Mouse (Mus musculus): Measurements from ENCODE around the gene Ngfr.

Gene Ngfr

DNA sequence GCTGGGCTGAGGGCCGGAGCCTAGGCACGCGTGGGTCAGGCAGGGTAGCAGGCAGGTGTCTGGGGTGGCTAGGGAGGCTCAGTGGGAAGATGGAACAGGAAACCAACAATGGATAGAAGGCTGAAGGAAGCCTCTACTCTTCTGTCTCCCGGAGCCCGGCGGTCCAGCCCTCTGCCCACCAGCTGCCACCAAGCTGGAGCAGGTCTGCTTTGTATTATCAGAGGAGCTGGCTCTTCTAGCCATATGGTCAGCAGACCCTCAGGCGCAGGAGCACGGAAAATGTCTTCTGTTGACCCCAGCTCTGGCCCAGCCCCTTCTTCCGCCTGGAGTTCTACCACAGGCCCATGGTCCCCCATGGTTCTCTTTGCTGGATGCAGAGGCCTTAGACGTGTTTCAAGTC, 22.2 kb downstream of the Ngfr start:
- no peak for DNase-seq (ENCODE audit: low read depth)

DNA sequence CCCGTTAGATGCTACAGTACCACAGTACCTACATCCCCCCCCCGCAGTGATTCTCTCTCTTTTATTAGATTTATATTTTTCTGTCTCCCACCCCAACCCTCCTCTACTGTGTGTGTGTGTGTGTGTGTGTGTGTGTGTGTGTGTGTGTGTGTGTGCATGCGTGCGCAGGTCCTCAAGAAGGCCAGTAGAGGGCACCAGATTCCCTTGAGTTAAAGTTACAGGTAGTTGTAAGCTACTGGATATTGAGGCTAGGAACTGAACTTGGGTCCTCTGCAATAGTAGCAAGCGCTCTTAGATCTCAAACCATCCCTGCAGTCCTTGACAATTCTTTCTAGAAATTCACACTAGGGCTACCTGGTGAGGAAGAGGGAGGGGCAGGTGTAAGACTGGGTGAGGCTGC, 23.7 kb downstream of the Ngfr start:
- DNase-seq (ENCODE audit: low read depth), result no peak

DNA sequence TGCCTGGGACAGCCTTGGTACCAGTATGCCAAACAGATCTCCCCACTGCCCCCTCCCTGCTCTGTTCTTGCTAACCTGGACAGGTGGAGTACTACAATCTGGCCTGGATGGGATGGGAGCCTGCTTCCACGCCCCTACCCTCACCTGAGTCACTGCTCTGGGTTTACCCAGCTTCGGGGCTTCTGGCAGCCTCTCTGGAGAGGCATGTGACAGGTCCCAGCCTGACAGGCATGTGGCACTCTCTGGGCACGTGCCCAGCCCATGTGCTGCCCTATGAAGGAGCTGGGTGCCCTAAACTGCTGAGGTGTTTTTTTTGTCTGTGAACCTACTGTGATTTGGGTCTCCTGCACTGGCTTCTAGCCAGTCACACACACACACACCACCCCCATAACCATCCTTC, 26.8 kb downstream of the Ngfr start:
- no peak for DNase-seq (ENCODE audit: low read depth)

DNA sequence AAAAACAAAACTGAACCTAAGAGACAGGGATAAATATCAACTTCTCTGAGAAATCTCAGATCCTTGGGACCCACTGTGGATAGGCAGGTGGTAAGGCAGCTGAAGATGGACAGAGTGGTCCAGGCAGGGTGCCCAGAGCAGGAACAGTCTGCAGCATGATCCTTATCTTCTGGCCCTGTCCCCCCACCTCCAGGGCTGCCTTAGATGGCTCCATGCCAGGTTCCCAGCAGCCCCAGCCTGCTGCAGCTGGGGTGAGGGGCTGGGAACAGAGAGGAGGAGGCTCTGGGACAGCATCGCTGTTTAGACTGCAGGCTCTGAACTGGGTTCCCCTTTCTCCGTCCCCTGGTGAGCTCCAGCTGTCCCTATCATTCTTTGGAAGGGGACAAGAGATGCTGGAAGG, 27.8 kb downstream of the Ngfr start:
- no peak for DNase-seq (ENCODE audit: low read depth)

DNA sequence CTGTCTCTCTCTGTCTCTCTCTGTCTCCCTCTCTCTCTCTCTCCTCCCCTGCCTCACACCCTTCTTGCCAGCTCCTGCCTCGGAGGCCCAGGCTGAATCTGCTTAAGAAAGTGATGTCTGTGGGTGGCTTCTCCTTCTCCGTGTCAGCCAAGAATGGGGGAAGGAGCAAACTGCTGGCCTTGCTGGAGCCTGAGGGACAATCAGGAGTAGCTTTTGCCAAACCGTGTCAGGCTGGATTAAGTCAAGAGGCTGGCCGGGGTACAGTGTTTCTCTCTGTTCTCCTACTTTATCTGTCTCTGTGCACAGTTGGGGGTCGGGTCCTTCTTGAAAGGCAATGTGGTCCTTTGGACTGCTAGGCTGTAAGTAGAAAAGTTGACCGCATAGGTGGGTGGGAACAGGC, 29.8 kb downstream of the Ngfr start:
- no peak for DNase-seq (ENCODE audit: low read depth)

DNA sequence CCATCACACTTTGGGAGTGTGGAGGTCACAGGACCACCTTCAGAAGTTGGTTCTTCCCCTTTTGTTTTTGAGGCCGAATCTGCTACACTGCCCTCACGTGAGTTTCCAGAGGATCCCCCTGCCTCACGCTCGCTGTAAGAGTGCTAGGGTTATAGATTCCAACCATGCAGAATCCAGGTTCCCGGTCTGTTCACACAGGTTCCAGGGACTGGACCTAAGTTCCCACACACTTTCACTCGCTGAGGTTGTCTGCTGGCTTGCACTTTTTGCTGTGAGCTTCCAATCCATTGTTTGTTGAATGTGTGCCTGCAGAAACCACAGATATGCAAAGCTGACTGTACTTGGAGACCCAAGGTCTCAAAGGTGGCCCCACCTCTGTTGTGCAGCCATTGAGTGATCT, 30.5 kb downstream of the Ngfr start:
- no peak for DNase-seq (ENCODE audit: low read depth)

DNA sequence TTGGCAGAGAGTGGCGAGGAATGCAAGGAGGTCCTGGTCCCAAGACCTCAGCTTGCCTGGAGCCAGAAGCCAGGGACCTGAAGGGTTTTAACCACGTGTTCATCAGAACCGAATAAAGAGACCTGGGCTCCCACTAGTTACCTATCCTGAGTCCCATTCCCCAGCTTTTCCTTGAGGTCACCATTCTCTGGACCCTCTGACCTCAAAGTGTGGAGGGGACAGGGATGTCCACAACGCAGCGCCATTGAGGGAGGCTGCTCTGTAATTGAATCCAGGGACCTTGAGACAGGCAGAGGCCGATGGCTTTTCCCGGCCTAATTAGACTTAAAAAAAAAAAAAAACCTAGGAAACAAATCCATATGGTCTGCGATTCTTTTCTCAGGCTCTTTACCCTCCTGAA, 32.3 kb downstream of the Ngfr start:
- no peak for DNase-seq (ENCODE audit: low read depth)

DNA sequence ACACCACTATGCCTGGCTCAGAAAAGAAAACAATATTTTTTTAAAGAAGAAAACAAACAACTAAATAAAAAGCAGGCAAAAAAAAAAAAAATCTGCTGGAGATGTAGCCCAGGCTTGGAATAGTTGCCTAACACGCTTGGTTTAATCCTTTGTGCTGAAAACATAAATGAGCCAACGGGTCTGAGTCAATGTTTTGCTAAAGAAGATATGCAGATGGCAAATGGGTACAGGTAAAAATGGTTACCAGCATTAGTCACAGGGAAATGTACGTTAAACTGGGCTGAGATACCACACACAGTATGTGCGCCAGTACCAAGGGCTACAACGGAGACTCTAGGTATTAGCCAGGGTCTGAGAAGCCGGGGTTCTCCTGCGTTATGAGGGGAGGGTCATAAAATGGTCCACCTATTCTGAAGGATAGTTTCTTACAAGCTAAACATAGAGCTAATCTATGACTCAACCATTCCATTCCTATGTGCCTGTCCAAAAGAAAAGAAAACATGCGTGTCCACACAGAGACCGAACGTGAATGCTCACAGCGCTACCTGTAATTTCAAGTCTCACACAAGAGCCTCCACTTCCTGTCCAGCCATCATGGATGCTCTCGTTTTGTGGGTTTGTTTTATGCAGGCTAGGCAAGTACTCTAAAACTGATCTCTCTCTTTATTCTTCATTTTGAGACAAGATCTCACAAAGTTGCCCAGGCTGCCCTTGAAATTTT, 37.1 kb downstream of the Ngfr start:
- no peak for DNase-seq (ENCODE audit: low read depth)

DNA sequence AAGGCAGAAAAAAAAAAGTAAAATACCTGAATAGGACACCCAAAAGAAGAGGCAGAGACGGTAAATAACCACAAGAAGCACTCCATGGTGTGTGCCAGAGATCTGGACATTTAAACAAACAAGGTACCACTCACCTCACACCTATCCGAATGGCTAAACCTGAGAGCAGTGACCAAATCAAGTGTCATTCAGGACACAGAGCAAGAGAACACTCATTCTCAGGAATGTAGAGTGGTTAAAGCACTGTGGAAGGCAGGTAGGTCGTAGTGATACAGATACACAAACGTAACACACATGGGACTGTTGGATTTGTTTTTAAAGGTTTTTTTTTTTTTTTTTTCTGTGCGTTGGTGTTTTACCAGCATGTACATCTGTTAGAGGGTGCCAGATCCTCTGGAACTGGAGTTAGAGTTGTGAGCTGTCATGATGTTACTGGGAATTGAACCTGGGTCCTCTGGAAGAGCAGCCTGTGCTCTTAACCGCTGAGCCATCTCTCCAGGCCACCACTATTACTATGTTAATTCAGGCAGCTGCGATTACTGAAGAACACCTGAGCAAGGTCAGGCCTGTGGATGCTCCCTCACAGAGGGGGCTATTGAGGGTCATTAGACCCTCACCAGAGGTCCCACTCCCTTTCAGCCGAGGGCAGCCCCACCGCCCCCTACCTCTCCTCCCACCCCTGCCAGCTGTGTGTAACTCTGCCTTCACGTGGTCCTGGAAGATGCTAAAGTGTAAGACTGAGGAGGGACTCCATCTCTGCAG, 41.3 kb downstream of the Ngfr start:
- no peak for DNase-seq (ENCODE audit: low read depth)

DNA sequence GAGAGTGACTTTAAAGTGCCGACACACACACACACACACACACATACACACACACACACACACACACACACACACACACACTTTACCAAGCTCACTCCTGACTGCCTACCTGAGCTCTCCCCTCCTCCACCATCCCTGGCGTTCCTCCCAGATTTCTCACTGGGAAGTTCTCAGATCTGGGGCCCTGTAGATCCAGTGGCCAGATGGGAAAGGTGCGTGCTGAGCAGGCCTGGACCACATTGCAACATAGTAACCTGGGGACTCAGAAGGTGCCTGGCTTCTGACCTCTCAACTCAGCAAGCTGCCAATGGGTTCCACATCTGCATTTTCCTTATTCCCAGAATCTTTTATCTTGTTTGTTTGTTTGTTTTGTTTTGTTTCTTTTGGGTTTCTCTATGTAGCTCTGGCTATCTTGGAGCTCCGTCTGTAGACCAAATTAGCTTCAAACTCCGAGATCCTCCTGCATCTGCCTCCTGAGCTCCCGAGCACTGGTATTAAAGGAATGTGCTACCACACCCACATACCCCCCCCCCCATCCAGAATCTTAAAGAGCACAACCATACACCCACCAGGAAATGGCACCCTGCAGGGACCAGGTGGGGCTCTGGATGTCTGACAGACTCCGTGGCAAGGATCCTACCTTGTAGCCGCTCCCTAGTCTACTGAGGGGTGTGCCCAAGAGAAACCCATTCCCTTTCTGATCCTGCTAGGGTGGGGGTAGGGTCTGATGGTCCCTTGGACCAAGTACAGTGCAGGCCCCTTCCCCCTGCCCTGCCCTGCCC, 42.8 kb downstream of the Ngfr start:
- DNase-seq (ENCODE audit: low read depth), result no peak

DNA sequence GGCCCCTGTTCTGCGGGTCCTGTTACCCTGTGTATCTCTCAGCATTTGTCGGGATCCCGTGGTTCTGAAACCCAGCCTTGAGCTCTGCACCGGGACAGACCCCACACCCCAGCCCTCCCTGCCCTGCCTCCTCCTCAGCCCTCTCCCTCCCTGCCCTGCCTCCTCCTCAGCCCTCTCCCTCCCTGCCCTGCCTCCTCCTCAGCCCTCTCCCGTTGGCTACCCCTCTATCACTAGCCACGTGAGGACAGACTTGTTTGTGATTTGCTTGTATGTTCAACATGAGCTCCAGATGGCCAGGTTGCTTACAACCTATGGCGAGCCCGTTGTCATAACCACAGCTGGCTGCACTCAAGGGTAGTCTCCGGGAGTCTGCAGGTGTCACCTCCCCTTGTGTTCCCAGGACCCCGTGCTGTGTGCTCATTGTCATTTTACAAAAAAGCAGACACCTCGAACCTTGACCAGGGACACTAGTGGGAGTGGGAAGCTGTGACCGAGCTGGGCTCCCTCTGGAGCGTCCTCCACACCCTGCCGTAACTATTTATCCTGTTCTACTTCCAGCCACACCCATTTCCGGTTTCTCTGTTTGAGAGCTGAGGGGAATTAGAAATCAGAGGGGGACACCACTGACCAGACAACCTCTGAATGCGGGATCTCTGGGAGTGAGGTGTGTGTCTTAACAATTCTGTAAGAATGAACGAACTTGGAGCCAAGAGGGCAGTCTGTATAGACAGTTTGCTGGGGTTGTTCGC, 46.7 kb downstream of the Ngfr start:
- DNase-seq (ENCODE audit: low read depth), result no peak

DNA sequence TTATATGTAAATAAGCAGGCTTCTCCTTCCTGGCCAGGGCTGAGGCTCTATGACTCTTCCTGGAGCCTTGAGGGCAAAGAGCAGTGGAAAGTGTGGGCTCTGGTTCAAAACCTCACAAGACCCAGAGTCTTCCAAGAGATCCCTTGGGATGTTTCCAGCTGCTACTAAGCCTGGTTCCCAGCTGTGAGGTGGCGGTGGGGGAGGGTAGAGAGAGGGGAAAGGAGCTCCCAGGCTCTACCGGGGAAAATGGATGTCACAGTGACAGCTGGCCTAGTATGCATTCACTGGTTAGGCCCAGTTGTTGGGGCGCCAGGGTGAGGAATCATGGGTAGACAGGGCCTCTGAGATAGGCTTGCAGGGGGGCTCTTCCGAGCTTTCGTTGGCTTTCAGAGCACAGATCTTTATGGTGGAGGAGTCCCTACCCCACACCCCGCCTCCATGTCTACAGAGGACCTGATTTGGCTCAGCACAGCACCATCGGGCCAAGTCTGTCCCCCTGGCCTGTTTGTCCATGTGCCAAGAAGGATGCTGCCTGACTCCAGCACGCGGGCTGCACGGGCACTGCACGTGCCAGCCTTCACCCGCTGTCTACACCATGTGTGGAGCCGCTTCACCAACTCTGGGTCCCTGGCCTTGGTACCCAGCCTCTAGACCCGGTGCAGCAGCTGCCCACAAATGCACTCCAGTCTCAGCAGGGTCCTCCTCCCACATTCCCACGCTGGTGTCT, 49.0 kb downstream of the Ngfr start:
- no peak for DNase-seq (ENCODE audit: low read depth)

DNA sequence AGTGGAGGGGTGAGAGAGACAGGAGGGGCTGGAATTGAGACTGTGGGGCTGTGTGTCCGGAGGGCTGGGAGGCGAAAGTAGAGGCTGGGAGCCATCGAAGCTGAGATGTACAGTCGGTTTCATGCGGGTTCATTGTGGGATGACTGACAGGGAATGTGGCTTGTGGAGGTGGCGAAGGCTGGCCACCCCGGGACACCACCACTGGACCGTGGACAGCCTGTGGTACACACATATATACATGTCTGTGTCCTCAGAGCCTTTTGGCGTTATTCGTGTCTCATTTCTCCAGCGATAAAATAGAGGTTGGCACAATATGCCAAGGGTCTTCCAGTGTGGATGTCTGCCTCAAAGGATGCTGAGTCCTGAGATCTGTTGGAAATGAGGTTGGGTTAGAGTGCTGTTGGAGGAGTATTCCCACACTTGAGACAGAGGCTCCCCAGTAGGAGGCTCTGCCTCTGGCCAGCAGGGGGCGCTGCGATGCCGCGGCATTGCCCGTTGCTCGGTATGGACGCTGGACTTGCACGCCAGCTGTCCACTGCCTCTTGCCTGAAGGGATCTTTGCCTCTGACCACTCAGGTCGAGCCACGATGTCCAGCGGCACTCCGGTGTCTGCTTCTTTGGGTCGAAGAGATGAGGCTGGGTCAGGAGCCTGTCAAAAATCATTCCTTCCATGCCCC, 53.9 kb downstream of the Ngfr start:
- peak; percentile 45 for DNase-seq (ENCODE audit: low read depth)

DNA sequence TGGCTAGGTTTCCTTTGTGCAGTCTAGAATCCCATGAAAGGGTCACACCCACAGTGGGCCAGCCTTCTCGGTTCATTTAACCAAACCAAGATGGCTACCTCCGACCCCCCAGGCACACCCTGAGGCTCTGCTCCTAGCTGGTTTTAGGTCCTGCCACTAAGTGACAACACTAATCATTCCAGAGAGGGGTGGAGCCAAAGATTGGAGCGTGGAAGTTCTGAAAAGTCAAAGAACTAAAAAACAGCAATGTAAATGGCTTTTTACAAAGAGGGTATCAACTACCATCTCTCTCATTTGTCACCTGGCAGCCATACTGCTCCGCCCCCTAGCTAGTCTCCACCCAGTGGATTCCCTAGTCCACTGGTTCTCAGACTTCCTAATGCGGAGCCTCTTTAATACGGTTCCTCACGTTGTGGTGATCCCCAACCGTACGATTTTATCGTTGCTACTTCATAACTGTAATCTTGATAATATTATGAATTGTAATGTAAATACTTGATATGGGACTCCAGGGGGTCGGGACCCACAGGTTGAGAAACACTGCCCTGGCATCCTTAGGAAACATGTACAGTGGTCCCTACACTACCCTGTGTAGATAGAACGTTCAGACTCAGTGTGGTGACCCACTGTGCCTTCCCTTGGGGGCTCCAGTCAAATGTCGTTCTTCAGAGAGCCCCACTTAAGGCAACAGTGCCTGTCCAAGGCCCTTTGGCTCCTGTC, 55.0 kb downstream of the Ngfr start:
- DNase-seq (ENCODE audit: low read depth), result no peak

DNA sequence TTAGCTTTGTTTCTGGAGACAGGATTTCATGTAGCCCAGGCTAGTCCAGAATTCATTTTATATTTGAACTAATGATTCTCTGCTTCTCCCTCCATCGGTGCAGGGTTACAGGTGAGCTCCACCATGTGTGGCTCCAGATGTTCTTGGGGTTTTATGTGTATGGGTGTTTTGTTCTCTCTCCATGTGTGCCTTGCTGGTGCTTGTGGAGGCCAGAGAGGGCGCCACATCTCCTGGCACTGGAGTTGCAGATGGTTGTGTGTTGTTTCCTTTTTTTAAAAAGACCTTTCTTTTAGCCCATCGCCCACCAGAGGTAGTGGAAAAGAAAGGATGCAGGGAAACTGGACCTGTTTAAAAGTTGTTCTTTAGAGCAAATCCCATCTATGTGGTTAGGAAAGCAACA, 59.3 kb downstream of the Ngfr start:
- no peak for DNase-seq (ENCODE audit: low read depth)

DNA sequence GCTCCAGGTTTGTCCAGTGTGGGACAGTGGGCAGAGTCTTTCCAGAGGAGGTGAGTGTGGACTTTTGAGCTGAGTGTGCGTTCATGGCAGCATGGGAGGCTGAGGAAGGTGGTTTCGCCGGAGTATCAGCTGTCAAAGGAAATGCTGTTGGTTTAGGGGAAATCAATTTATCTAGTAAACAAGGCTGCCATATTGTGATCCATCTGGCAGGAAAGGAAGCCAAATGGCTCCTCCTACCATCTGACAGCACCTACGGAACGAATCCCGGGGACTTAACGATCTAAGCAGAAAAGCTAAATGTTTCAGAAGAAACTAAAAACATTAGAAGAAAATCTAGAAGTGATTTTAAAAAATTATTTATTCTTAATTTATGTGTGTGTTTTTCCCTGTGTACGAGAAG, 60.2 kb downstream of the Ngfr start:
- no peak for DNase-seq (ENCODE audit: low read depth)

DNA sequence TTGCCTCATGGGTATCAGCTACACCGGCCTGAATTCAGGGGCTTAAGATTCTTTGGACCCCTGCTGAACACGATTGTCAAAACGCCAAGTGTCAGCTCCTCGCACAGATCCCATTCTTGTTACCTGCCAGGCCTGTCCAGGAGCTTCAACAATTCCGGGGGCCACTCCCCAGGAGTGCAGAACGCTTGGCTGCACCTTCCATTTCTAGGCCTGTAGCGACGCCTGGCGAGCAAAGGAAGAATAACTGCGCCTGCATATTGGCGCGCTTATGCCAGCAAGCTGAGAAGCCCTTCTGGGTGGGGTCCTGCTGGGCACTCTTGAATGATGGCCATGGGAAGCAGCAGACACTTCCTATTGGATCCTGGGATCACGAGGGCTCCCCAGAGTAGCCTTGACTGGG, 66.0 kb downstream of the Ngfr start:
- no peak for DNase-seq (ENCODE audit: low read depth)

DNA sequence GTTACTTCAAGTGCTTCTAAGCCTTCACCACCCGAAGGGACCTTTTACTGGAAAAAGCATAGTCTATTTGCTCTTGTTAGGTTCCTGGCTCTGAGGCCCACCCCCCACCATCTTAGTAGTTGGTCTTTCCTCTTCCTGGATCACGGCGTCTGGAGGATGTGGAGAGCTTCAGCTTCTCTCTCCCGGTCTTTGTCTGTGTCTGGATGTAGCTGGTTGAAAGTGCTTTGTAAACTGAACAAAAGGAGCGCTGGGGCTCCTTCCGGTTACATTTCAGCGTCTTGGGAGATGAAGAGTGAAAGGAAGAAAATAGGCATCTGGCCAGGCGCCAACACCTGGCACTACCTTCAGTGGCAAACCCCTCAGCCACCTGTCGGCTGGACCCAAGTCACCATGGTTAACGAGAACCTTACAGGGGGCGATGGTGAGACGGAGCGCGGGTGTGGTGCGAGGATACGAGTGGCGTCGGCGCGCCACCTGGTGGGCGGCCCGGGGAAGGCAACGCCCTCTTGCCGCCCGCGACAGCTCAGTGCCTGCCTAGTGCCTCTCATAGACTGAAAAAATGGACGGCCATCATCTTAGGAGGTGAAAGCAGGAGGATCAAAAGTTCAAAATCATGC, 67.0 kb downstream of the Ngfr start:
- no peak for DNase-seq (ENCODE audit: low read depth)

DNA sequence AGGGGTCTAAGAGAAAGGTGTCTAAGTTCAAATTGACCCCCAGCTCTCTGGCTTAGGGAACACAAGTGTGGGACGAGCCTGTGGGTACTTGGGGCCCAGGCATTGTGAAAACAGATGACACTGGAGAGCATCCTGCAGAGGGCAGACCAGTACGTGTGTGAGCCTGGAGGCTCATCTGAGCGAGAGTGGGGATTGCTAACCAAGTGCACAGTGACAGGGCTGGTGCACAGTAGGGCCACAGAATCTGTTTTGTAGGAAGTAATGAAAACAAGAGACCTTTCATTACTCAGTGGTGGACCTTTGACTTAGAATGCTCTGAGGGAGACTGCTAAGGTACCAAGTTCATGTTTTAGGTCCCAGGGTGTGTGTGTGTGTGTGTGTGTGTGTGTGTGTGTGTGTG, 67.5 kb downstream of the Ngfr start:
- no peak for DNase-seq (ENCODE audit: low read depth)

DNA sequence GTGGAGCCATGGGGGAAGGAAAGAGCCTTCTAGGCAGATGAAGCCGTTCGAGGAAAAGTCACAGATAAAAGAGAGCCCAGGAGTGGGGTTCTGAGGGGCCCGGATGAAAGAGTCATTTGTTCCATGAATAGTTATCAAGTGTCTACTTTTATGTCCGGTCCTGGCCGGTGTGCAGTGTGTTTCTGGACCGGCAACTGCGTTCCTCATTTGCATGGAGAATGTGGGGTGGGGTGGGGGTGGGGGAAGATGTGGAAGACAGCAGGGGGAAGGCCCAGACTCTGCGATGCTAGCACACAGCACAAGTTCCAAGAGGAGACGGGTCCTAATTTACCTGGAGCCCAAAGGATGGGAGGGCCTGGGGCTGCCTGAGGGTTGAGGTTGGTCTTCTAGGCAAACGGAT, 68.2 kb downstream of the Ngfr start:
- DNase-seq (ENCODE audit: low read depth), result no peak
